Mouse (Mus musculus): Measurements from ENCODE around the gene Cep57. TPM values are rescaled to one million over a fixed set of nuclear protein-coding genes. Genes with fewer than 3 reads are reported as not detected.

The Cep57 gene
- 84.8 and 97.6 TPM in 2 replicates for polyA plus RNA-seq (2012; rRNA removed)

GRCm38 (mm10) chr9:13826832-13827405 is at the start of gene Cep57:
Gene Cep57 (minus strand): TSS chr9:13827107.
- Histone ChIP-seq H3K27ac (ENCODE audit: control insufficient read depth, insufficient read depth, low read depth, low read length) (peak within 1 kb of the TSS; percentile 96), H3K27me3 (ENCODE audit: control insufficient read depth, insufficient read depth, low read length) (no peaks in the 10 kb centered on the region), H3K4me3 (ENCODE audit: control insufficient read depth, low read depth, low read length) (peak within 1 kb of the TSS; percentile 98), H3K4me1 (ENCODE audit: control insufficient read depth, insufficient read depth, low read length) (no peaks in the 10 kb centered on the region), H3K36me3 (ENCODE audit: control insufficient read depth, insufficient read depth, low read length) (no peaks in the 10 kb centered on the region; the same call in none of the 2 replicates)
- TF ChIP-seq POLR2A (IDR thresholded peaks at IDR 0.05; ENCODE audit: control insufficient read depth, low read depth, low read length) = peak; percentile 79
- TF ChIP-seq CTCF (IDR thresholded peaks at IDR 0.05; ENCODE audit: control insufficient read depth, insufficient read depth, insufficient replicate concordance, low read depth, low read length) = no peak

GRCm38 (mm10) chr9:13875340-13875739 is 48.4 kb upstream of the Cep57 start:
- Histone ChIP-seq H3K27me3 (ENCODE audit: control insufficient read depth, insufficient read depth, low read length) (no peaks in the 10 kb centered on the region), H3K4me1 (ENCODE audit: control insufficient read depth, insufficient read depth, low read length) (no peaks in the 10 kb centered on the region), H3K4me3 (ENCODE audit: control insufficient read depth, low read depth, low read length) (no peak overlapping the region), H3K36me3 (ENCODE audit: control insufficient read depth, insufficient read depth, low read length) (no peaks in the 10 kb centered on the region), H3K27ac (ENCODE audit: control insufficient read depth, insufficient read depth, low read depth, low read length) (no peak overlapping the region)
- no peak for TF ChIP-seq POLR2A (IDR thresholded peaks at IDR 0.05; ENCODE audit: control insufficient read depth, low read depth, low read length)
- TF ChIP-seq CTCF (IDR thresholded peaks at IDR 0.05; ENCODE audit: control insufficient read depth, insufficient read depth, insufficient replicate concordance, low read depth, low read length) = no peak

GRCm38 (mm10) chr9:13874359-13874758 is 47.5 kb upstream of the Cep57 start:
- Histone ChIP-seq H3K27me3 (ENCODE audit: control insufficient read depth, insufficient read depth, low read length) (no peaks in the 10 kb centered on the region), H3K4me1 (ENCODE audit: control insufficient read depth, insufficient read depth, low read length) (no peaks in the 10 kb centered on the region), H3K36me3 (ENCODE audit: control insufficient read depth, insufficient read depth, low read length) (no peaks in the 10 kb centered on the region), H3K27ac (ENCODE audit: control insufficient read depth, insufficient read depth, low read depth, low read length) (no peak overlapping the region), H3K4me3 (ENCODE audit: control insufficient read depth, low read depth, low read length) (no peak overlapping the region)
- TF ChIP-seq POLR2A (IDR thresholded peaks at IDR 0.05; ENCODE audit: control insufficient read depth, low read depth, low read length) (no peak), CTCF (IDR thresholded peaks at IDR 0.05; ENCODE audit: control insufficient read depth, insufficient read depth, insufficient replicate concordance, low read depth, low read length) (no peak)

- H3K4me3 ChIP-seq (ENCODE audit: control insufficient read depth, low read depth, low read length) = no peak overlapping the region
- H3K36me3 ChIP-seq (ENCODE audit: control insufficient read depth, insufficient read depth, low read length) = no peaks in the 10 kb centered on the region
- TF ChIP-seq POLR2A (IDR thresholded peaks at IDR 0.05; ENCODE audit: control insufficient read depth, low read depth, low read length) = no peak
- no peak for TF ChIP-seq CTCF (IDR thresholded peaks at IDR 0.05; ENCODE audit: control insufficient read depth, insufficient read depth, insufficient replicate concordance, low read depth, low read length)
- no peak overlapping the region for H3K27ac ChIP-seq (ENCODE audit: control insufficient read depth, insufficient read depth, low read depth, low read length)
- no peaks in the 10 kb centered on the region for H3K4me1 ChIP-seq (ENCODE audit: control insufficient read depth, insufficient read depth, low read length)
- H3K27me3 ChIP-seq (ENCODE audit: control insufficient read depth, insufficient read depth, low read length) = no peaks in the 10 kb centered on the region
Observed at GRCm38 (mm10) chr9:13871631-13872030, 44.7 kb upstream of the Cep57 start.

- Histone ChIP-seq H3K36me3 (ENCODE audit: control insufficient read depth, insufficient read depth, low read length) (no peaks in the 10 kb centered on the region), H3K27me3 (ENCODE audit: control insufficient read depth, insufficient read depth, low read length) (no peaks in the 10 kb centered on the region), H3K27ac (ENCODE audit: control insufficient read depth, insufficient read depth, low read depth, low read length) (no peak overlapping the region), H3K4me1 (ENCODE audit: control insufficient read depth, insufficient read depth, low read length) (no peaks in the 10 kb centered on the region), H3K4me3 (ENCODE audit: control insufficient read depth, low read depth, low read length) (no peak overlapping the region)
- TF ChIP-seq POLR2A (IDR thresholded peaks at IDR 0.05; ENCODE audit: control insufficient read depth, low read depth, low read length) (no peak), CTCF (IDR thresholded peaks at IDR 0.05; ENCODE audit: control insufficient read depth, insufficient read depth, insufficient replicate concordance, low read depth, low read length) (no peak)
Observed at GRCm38 (mm10) chr9:13867646-13868045, 40.7 kb upstream of the Cep57 start.

GRCm38 (mm10) chr9:13856777-13857176 is 29.9 kb upstream of the Cep57 start:
- Histone ChIP-seq H3K4me3 (ENCODE audit: control insufficient read depth, low read depth, low read length) (no peak overlapping the region), H3K36me3 (ENCODE audit: control insufficient read depth, insufficient read depth, low read length) (no peaks in the 10 kb centered on the region)

GRCm38 (mm10) chr9:13856247-13856646 is 29.3 kb upstream of the Cep57 start:
- H3K27ac ChIP-seq (ENCODE audit: control insufficient read depth, insufficient read depth, low read depth, low read length) = no peak overlapping the region
- H3K4me1 ChIP-seq (ENCODE audit: control insufficient read depth, insufficient read depth, low read length) = no peaks in the 10 kb centered on the region
- no peak for TF ChIP-seq POLR2A (IDR thresholded peaks at IDR 0.05; ENCODE audit: control insufficient read depth, low read depth, low read length)
- TF ChIP-seq CTCF (IDR thresholded peaks at IDR 0.05; ENCODE audit: control insufficient read depth, insufficient read depth, insufficient replicate concordance, low read depth, low read length) = no peak
- no peaks in the 10 kb centered on the region for H3K27me3 ChIP-seq (ENCODE audit: control insufficient read depth, insufficient read depth, low read length)
- H3K4me3 ChIP-seq (ENCODE audit: control insufficient read depth, low read depth, low read length) = no peak overlapping the region
- no peaks in the 10 kb centered on the region for H3K36me3 ChIP-seq (ENCODE audit: control insufficient read depth, insufficient read depth, low read length)

More at GRCm38 (mm10) chr9:13856777-13857176, 29.9 kb upstream of the Cep57 start:
- no peaks in the 10 kb centered on the region for H3K4me1 ChIP-seq (ENCODE audit: control insufficient read depth, insufficient read depth, low read length)
- no peaks in the 10 kb centered on the region for H3K27me3 ChIP-seq (ENCODE audit: control insufficient read depth, insufficient read depth, low read length)
- TF ChIP-seq CTCF (IDR thresholded peaks at IDR 0.05; ENCODE audit: control insufficient read depth, insufficient read depth, insufficient replicate concordance, low read depth, low read length) (no peak), POLR2A (IDR thresholded peaks at IDR 0.05; ENCODE audit: control insufficient read depth, low read depth, low read length) (no peak)
- no peak overlapping the region for H3K27ac ChIP-seq (ENCODE audit: control insufficient read depth, insufficient read depth, low read depth, low read length)
